Mouse (Mus musculus) monocyte, adult 5-6 weeks (primary cell): ENCODE measurements at regions not wholly inside any gene's neighbourhood (a gene's known extent, or its start where the extent isn't known, plus 50 kb on each side); places are given as distances from the start of the nearest gene placed in this dataset.

Source experiments
- ATAC-seq: fragments of 153-309, 156-312 bp; replicated peaks from 2 replicates; pipeline ENCODE4 v1.8.0; 2017; ENCODE audit warnings: mild to moderate bottlenecking; ENCODE audit not compliant: low TSS enrichment, insufficient number of reproducible peaks, severe bottlenecking, poor library complexity, low FRiP score

GRCm38 (mm10) chr8:49631286-49631685, 787.5 kb upstream of the Tenm3 start:
- ATAC-seq = no peak

- no peak for ATAC-seq
These were observed 784.3 kb upstream of the Tenm3 start for GRCm38 (mm10) chr8:49627966-49628495.

- ATAC-seq = no peak
These were observed 751.8 kb upstream of the Tenm3 start for GRCm38 (mm10) chr8:49595501-49595900.

GRCm38 (mm10) chr8:49567423-49567822, 723.7 kb upstream of the Tenm3 start:
- no peak for ATAC-seq

- no peak for ATAC-seq
These were observed 719.9 kb upstream of the Tenm3 start for GRCm38 (mm10) chr8:49563499-49564279.

- no peak for ATAC-seq
These were observed 719.2 kb upstream of the Tenm3 start for GRCm38 (mm10) chr8:49562976-49563375.

- ATAC-seq = no peak
These were observed 712.1 kb upstream of the Tenm3 start for GRCm38 (mm10) chr8:49555724-49556457.

GRCm38 (mm10) chr8:49553175-49553574, 709.4 kb upstream of the Tenm3 start:
- ATAC-seq = no peak

GRCm38 (mm10) chr8:49543321-49543720, 699.6 kb upstream of the Tenm3 start:
- ATAC-seq = no peak

- ATAC-seq = no peak
These were observed 697.6 kb upstream of the Tenm3 start for GRCm38 (mm10) chr8:49541337-49541736.

GRCm38 (mm10) chr8:49533412-49534351, 689.9 kb upstream of the Tenm3 start:
- ATAC-seq = no peak

GRCm38 (mm10) chr8:49529294-49529693, 685.5 kb upstream of the Tenm3 start:
- ATAC-seq = no peak

GRCm38 (mm10) chr8:49492906-49493305, 649.2 kb upstream of the Tenm3 start:
- no peak for ATAC-seq

- ATAC-seq = no peak
These were observed 641.5 kb upstream of the Tenm3 start for GRCm38 (mm10) chr8:49485284-49485683.

GRCm38 (mm10) chr8:49481476-49481992, 637.8 kb upstream of the Tenm3 start:
- no peak for ATAC-seq

GRCm38 (mm10) chr8:49465911-49466518, 622.3 kb upstream of the Tenm3 start:
- ATAC-seq = no peak

GRCm38 (mm10) chr8:49465070-49465469, 621.3 kb upstream of the Tenm3 start:
- no peak for ATAC-seq

GRCm38 (mm10) chr8:49462602-49463001, 618.9 kb upstream of the Tenm3 start:
- ATAC-seq = no peak
